Mouse (Mus musculus) left cerebral cortex, adult 8-10 months (tissue): ENCODE data around the gene Plekha8. TPM values are rescaled to one million over a fixed set of nuclear protein-coding genes. Genes with fewer than 3 reads are reported as not detected.

Experiments
- DNase-seq, 2 experiments: peaks; one replicate each; pipeline ENCODE4 v3.0.0; 2022; ENCODE audit warnings: low spot score in 2 of 2
- total RNA-seq, 4 experiments: library from RNA; stranded (reverse); gene quantifications; 2 replicates each; pipeline ENCODE4 v1.2.4; 2022

The Plekha8 gene
- total RNA-seq, 4 experiments from 2014 or later = 10.4 to 12.9 (median 11.2) TPM

DNA sequence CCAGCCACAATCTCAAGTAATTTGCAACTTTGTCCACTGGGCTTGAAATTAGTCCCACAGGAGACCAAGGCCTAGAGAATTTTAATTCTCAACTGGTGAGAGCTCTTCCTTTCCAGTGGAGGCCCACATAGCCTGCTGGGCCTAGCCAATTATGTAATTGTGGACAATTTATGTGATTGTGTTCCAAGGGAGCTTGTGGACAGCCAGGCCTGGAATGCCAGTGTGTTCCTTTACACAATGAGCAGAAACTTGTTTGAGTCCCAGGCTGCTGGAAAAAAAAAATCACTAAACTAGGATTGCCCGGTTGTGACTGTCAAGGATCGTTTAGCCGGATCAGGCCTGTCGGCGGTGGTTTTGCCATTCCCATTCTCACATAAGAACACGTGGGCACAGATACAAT, 98.4 kb downstream of the Plekha8 start:
- no peak for DNase-seq

Other genes with a start within 250 kb of the Plekha8 start
- gene Wipf3, start 165.5 kb upstream of the Plekha8 start, total RNA-seq = 10 to 100 TPM; 84.4 to 96.0 (median 89.1) TPM
- gene Scrn1, start 28.6 kb upstream of the Plekha8 start, total RNA-seq = 100 to 1,000 TPM; 158 to 168 (median 161) TPM
- gene Fkbp14, start 2.2 kb downstream of the Plekha8 start, total RNA-seq = 10 to 100 TPM in 1 of 4 experiments, 1 to 10 TPM in 3; 7.7 to 10.2 (median 8.3) TPM
- 10 to 100 TPM; 87.9 to 99.9 (median 93.6) TPM for gene Mturn, start 86.5 kb downstream of the Plekha8 start, total RNA-seq
- gene Znrf2, start 221.8 kb downstream of the Plekha8 start, total RNA-seq = 10 to 100 TPM; 13.6 to 18.4 (median 15.2) TPM